Mouse (Mus musculus) bone marrow, adult 2 months (tissue): Measurements from ENCODE around the gene Polg.

Experiments
- CTCF ChIP-seq: fragments of 200-500 bp; IDR thresholded peaks from 2 replicates; pipeline ENCODE4 v1.5.1; 2011; ENCODE audit warnings: low read length, control low read depth; ENCODE audit not compliant: control insufficient read depth, insufficient read depth
- POLR2A ChIP-seq: fragments of 200-500 bp; IDR thresholded peaks from 2 replicates; pipeline ENCODE4 v1.6.1; 2011; ENCODE audit warnings: low read depth, mild to moderate bottlenecking, control low read depth, low read length, borderline replicate concordance; ENCODE audit not compliant: control insufficient read depth

GRCm38 (mm10) chr7:79474831-79475399 lies 8.8 kb upstream of the Polg start:
- TF ChIP-seq CTCF (no peak), POLR2A (no peak)
